Mouse (Mus musculus) embryo, embryonic 10 days (tissue): ENCODE data around the gene Khnyn.
A peak's percentile ranks its signal among the peaks of the same experiment; 100 is the strongest.

Experiments used
- DNase-seq: peaks from one replicate; pipeline ENCODE4 v3.0.0-alpha.2; 2015; ENCODE audit warnings: low spot score

Khnyn gene

DNA sequence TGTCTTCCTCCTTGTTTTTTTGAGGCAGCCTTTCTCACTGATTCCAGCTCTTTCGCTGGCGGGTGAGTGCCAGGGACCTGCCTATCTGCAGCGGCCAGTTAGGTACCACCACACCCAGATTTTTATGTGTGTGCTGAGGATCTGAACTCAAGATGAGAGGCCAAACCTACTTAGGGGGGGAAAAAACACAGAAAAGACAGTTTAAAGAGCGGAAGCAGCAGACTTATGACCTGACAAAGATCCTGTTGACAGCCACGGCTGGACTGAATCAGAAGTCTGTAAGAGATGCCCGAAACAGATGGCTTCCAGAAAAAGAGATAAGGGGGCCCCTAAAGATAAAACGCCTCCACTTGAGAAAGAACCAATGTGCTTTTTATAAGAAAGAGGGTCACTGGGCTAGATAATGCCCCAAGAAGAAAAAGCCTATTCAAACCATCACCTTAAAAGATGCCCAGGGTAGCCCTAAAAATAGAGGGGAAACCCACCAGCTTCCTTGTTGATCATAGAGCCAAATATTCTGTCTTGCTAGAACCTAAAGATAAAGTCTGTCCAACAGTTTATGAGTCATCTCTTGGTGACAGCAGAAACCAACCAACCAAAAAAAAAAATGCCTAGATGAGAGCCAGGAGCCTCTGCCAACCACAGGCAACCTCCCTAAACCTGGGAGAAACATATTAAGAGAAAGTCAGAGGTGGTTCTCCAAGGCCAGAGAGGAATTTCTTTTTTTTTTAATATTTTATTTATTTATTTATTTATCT is 37.9 kb downstream of the Khnyn start:
- DNase-seq: no peak

DNA sequence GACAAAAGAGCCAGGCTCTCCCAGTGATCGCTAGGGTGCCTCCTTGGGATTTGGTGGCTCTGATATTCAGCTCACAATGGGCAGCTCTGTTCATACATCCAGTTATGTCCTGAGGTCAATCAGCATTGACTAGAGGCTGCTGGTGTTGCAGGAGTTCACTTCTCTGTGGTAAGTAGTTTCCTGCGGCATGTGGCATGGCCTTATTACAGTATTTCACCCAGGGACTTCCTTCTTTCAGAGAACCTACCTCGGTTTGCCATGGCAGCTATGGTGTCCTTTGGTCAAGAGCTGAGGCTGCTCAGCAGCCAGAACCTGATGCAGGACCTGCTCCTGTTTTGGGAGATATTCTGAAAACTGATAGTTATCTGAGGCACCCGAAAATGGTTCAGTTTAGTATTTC is 42.1 kb downstream of the Khnyn start:
- DNase-seq: no peak

GRCm38 (mm10) chr14:55929263-55929997 is 44.7 kb downstream of the Khnyn start:
- DNase-seq: peak; percentile 31

DNA sequence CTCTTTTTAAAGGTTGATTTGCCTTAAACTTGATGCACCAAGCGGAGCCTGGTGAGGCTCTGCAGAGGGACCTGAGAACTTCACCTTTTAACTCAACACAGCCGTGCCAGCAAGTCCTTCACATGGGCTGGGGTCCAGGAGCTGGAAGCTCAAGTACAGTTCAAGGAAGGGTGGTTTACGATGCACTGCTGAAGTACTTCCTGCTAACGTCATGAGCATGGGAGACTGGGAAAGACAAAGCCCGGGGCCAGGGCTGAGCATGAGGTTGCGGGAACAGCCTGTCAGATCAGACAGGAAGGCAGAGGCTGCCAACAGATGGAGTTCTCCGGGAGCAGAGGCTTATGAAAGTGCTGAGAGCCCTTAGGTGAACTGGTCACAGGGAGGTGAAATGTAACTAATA is 48.8 kb downstream of the Khnyn start:
- peak; percentile 35 for DNase-seq

DNA sequence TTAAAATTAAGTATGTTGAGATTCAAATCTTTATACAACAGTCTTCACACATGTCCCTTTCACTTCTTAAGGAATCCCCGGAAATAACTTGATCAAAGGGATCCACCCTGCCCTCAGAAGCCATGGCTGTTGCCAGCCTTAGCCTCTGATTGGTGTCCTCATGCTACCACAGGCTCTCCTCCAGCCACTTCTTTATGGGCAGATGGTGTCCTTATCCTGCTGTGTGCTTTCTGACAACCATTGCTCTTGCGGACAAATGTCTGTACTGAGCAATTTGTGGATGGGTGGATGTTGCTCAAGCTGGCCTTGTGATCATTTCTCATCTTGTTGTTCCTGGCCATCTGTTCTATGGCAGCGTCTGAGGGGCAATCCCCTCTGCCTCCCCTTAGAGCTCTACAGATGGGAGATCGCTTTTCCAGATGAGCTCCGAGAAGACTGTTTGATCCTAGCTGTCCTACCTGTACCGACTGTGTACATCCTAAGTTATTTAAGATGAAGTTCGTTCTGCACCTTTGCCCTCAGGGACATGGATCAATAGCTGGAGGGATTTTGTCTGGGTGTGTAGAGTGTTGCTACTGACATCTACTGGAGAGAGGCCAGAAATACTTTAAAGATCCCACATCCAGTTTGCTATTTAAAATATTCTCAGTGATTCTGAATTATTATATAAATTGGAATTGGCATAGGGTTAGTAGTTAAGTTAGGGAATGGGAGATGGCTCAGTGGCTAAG is 55.5 kb downstream of the Khnyn start:
- DNase-seq: peak; percentile 43

DNA sequence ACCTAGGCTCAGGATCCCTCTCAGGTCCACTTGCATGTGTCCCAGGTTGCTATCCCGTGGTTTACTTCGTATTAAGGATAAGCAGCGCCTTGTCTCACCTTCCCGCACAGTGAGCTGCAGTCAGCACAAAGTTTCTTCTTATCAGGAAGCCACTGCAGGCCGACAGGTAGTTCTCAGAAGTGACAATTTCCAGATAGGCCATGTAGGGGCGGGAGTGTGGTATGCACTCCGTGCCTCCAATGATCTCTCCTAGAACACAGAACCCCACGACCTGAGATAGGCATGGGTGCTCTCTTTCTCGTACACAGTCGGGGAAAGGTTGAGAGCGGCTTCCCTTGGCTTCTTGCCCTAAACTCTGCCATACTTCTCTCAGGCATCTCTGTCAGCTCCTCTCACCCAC is 58.9 kb downstream of the Khnyn start:
- no peak for DNase-seq

- DNase-seq: no peak
Observed at GRCm38 (mm10) chr14:55944575-55944974, 59.8 kb downstream of the Khnyn start, which contains the start of gene Cma1. Gene Cma1 (minus strand): TSS chr14:55944675.

GRCm38 (mm10) chr14:55946269-55946969 is 61.7 kb downstream of the Khnyn start:
- DNase-seq: no peak
